Mouse (Mus musculus) liver, adult 2 months (tissue): ENCODE results near the gene Kcng4. TPM values are rescaled to one million over a fixed set of nuclear protein-coding genes. Genes with fewer than 3 reads are reported as not detected.

Experiments
- DNase-seq: peaks from one replicate; pipeline ENCODE4 v3.0.0-alpha.2; 2011; ENCODE audit warnings: low read depth, low spot score; ENCODE audit errors: extremely low read depth
- H3K27ac ChIP-seq: fragments of 200-500 bp; replicated peaks from 2 replicates; pipeline ENCODE4 v1.5.1; 2012; ENCODE audit warnings: low read depth, mild to moderate bottlenecking, control low read depth, inconsistent platforms, low read length; ENCODE audit not compliant: insufficient read depth
- H3K27me3 ChIP-seq: fragments of 200-500 bp; 2 replicates; pipeline ENCODE4 v1.6.1; 2012; ENCODE audit warnings: mild to moderate bottlenecking, moderate library complexity, low read length, inconsistent platforms; ENCODE audit not compliant: control insufficient read depth, insufficient read depth
- H3K36me3 ChIP-seq: fragments of 200-500 bp; 2 replicates; pipeline ENCODE4 v1.6.1; 2012; ENCODE audit warnings: low read length, inconsistent platforms; ENCODE audit not compliant: control insufficient read depth, insufficient read depth
- H3K4me1 ChIP-seq: fragments of 200-500 bp; 2 replicates; pipeline ENCODE4 v1.6.1; 2011; ENCODE audit warnings: low read length; ENCODE audit not compliant: control insufficient read depth, insufficient read depth
- H3K4me3 ChIP-seq: fragments of 200-500 bp; 2 replicates; pipeline ENCODE4 v1.5.1; 2011; ENCODE audit warnings: low read depth, mild to moderate bottlenecking, control low read depth, low read length, moderate library complexity; ENCODE audit not compliant: insufficient read depth
- H3K79me2 ChIP-seq: fragments of 200-500 bp; 2 replicates; pipeline ENCODE4 v1.6.1; 2012; ENCODE audit warnings: inconsistent platforms, mild to moderate bottlenecking, low read length, moderate library complexity; ENCODE audit not compliant: control insufficient read depth, insufficient read depth
- H3K9ac ChIP-seq: fragments of 200-500 bp; 2 replicates; pipeline ENCODE4 v1.6.1; 2012; ENCODE audit warnings: low read depth, mild to moderate bottlenecking, control low read depth, inconsistent platforms, low read length
- CTCF ChIP-seq: fragments of 200-500 bp; IDR thresholded peaks from 2 replicates; pipeline ENCODE4 v1.5.1; 2011; ENCODE audit warnings: low read depth, low read length, control low read depth
- POLR2A ChIP-seq: fragments of 200-500 bp; IDR thresholded peaks from 2 replicates; pipeline ENCODE4 v1.6.1; 2011; ENCODE audit warnings: low read length, control low read depth; ENCODE audit not compliant: insufficient read depth; ENCODE audit errors: extremely low read depth
- WGBS: fragments of 180-500 bp; shearing (Covaris S2); methylation state at CpG from one replicate; pipeline ENCODE4 v1.1.7; 2018; 5-methylcytosine and 5-hydroxymethylcytosine counted together
- polyA plus RNA-seq: library from polyadenylated mRNA; depleted of rRNA; stranded (reverse); fragments of >200 nt; gene quantifications from 2 replicates; pipeline ENCODE4 v1.2.3, GENCODE M21; 2012
- total RNA-seq: library from RNA; depleted of rRNA; stranded (reverse); fragments of >200 nt; gene quantifications from 2 replicates; pipeline ENCODE4 v1.2.3, GENCODE M21; 2014

Kcng4 gene
- total and polyA plus RNA-seq, 2 experiments: under 0.01 TPM; not detected in 1

GRCm38 (mm10) chr8:119632246-119632645, 3.2 kb downstream of the Kcng4 start:
- no peak overlapping the region for H3K9ac ChIP-seq
- H3K27ac ChIP-seq: no peak overlapping the region
- no peaks in the 10 kb centered on the region for H3K79me2 ChIP-seq
- H3K4me1 ChIP-seq: no peaks in the 10 kb centered on the region; the same call in 1 of the 2 replicates
- no peak overlapping the region for H3K4me3 ChIP-seq
- WGBS: 88% methylated on average over 9 of the region's 9 CpGs
- no peak for DNase-seq
- H3K36me3 ChIP-seq: no peaks in the 10 kb centered on the region
- TF ChIP-seq CTCF (no peak), POLR2A (no peak)
- H3K27me3 ChIP-seq: no peaks in the 10 kb centered on the region

GRCm38 (mm10) chr8:119630841-119631240, 4.6 kb downstream of the Kcng4 start:
- no peak overlapping the region for H3K9ac ChIP-seq
- no peak overlapping the region for H3K27ac ChIP-seq
- H3K4me1 ChIP-seq: no peaks in the 10 kb centered on the region; the same call in 1 of the 2 replicates
- H3K27me3 ChIP-seq: no peaks in the 10 kb centered on the region
- no peak for DNase-seq
- H3K36me3 ChIP-seq: no peaks in the 10 kb centered on the region
- no peaks in the 10 kb centered on the region for H3K79me2 ChIP-seq
- WGBS: 75% methylated on average over 3 of the region's 3 CpGs
- H3K4me3 ChIP-seq: no peak overlapping the region
- TF ChIP-seq POLR2A (no peak), CTCF (no peak)

GRCm38 (mm10) chr8:119627613-119628359, 7.7 kb downstream of the Kcng4 start:
- Histone ChIP-seq H3K4me1 (no peaks in the 10 kb centered on the region), H3K36me3 (no peaks in the 10 kb centered on the region), H3K9ac (no peak overlapping the region), H3K79me2 (no peaks in the 10 kb centered on the region), H3K4me3 (no peak overlapping the region), H3K27me3 (no peaks in the 10 kb centered on the region), H3K27ac (no peak overlapping the region)
- no peak for TF ChIP-seq POLR2A
- no peak for TF ChIP-seq CTCF
- peak; percentile 18 for DNase-seq
- 62% methylated on average over 10 of the region's 10 CpGs for WGBS

GRCm38 (mm10) chr8:119627199-119627598, 8.3 kb downstream of the Kcng4 start:
- H3K9ac ChIP-seq: no peak overlapping the region
- H3K27me3 ChIP-seq: no peaks in the 10 kb centered on the region
- no peaks in the 10 kb centered on the region for H3K79me2 ChIP-seq
- H3K36me3 ChIP-seq: no peaks in the 10 kb centered on the region
- DNase-seq: no peak
- no peak overlapping the region for H3K4me3 ChIP-seq
- TF ChIP-seq POLR2A: no peak
- H3K27ac ChIP-seq: no peak overlapping the region
- no peaks in the 10 kb centered on the region for H3K4me1 ChIP-seq
- 87% methylated on average over 7 of the region's 7 CpGs for WGBS

- no peaks in the 10 kb centered on the region for H3K79me2 ChIP-seq
- no peak overlapping the region for H3K27ac ChIP-seq
- 85% methylated on average over 22 of the region's 22 CpGs for WGBS
- no peak for DNase-seq
- H3K4me1 ChIP-seq: no peaks in the 10 kb centered on the region
- no peaks in the 10 kb centered on the region for H3K27me3 ChIP-seq
- TF ChIP-seq CTCF (no peak), POLR2A (no peak)
- no peaks in the 10 kb centered on the region for H3K36me3 ChIP-seq
- H3K9ac ChIP-seq: no peak overlapping the region
- no peak overlapping the region for H3K4me3 ChIP-seq
Measured at GRCm38 (mm10) chr8:119625788-119626187, 9.7 kb downstream of the Kcng4 start.

GRCm38 (mm10) chr8:119624916-119625315, 10.6 kb downstream of the Kcng4 start:
- no peak for DNase-seq
- Histone ChIP-seq H3K27ac (no peak overlapping the region), H3K79me2 (no peaks in the 10 kb centered on the region), H3K27me3 (no peaks in the 10 kb centered on the region), H3K9ac (no peak overlapping the region), H3K4me3 (no peak overlapping the region), H3K4me1 (no peaks in the 10 kb centered on the region), H3K36me3 (no peaks in the 10 kb centered on the region)
- TF ChIP-seq POLR2A (no peak), CTCF (no peak)
- WGBS: 89% methylated on average over 7 of the region's 7 CpGs
